Mouse (Mus musculus): ENCODE data around the gene Ezr.

Ezr gene

DNA sequence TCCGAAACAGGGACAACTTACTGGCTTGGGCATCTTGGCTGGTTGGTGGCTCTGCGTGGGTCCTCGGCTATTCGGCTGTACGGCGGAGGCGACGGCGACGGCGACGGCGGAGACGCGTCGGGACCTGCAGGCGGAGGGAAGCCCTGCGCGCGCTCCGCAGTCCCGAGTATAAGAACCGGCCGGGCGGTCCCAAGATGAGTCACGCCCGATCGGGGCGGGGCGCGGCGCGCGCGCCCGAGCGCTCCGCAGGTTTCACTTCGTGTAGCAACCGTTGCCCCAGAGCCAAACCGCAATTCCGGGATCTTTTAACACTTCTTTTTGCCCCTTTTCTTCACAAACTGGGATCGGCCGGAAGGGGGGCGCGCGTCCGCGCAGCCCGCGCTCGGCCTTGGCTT is at the start of gene Ezr:
Gene Ezr (minus strand): TSS at position 174 of the 395 bp plus-strand sequence.
- peak; percentile 88 for DNase-seq (ENCODE audit: low read depth, low spot score)

DNA sequence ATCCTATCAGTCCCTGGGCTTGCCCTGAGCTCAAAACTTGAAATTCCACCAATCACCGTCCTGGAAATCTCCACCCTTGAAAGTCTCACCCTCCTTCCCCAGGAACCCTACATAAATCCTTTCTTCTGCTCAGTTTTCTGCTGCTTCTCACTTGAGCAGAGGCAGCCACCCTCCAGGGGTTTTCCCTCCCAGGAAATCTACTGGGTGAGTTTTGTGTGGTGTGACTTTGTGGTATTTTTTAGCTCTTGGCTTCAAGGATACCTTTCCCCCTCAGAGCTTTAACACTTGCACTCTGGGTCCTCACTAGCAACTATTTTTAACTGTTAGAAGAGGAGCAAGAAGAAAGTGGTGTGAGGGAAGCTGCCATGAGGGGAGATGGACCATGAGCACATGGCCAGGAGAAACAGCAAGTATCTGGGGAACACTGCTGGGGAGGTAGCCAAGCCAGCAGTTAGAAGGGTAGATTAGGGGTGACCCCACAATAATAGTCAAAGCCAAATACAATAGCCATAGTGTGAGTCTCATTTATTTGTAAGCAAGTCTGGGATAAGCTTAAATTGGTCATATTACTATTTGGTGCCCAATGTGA is 47.5 kb upstream of the Ezr start:
- DNase-seq (ENCODE audit: low read depth, low spot score) = no peak

DNA sequence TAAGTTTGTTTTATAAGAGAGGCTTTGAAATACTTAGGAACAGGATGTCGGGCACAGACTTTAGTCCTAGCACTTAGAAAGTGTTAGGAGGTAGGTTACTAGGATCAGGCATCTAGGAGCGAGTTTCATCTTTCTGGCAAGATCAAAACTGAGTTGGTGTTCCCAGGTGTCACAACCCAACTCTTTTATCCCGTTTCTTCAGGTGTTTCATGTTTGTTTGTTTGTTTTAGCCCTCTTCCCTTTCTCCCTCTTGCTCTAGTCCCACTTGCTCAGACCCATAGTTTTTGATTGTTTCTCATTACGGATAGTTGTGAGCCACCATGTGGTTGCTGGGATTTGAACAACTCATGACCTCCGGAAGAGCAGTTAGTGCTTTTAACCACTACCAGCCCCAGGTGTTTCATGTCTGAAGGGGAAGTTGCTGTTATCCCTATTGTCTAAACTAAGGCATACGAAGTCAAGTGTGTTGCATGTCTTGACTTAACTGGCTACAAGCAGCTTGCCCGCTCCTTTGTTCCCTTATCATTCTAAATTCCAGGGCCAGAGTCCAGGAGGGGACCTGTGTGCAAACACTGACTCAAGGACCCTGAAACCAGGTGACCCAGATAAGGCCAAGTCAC is 46.1 kb upstream of the Ezr start:
- DNase-seq (ENCODE audit: low read depth, low spot score) = no peak

DNA sequence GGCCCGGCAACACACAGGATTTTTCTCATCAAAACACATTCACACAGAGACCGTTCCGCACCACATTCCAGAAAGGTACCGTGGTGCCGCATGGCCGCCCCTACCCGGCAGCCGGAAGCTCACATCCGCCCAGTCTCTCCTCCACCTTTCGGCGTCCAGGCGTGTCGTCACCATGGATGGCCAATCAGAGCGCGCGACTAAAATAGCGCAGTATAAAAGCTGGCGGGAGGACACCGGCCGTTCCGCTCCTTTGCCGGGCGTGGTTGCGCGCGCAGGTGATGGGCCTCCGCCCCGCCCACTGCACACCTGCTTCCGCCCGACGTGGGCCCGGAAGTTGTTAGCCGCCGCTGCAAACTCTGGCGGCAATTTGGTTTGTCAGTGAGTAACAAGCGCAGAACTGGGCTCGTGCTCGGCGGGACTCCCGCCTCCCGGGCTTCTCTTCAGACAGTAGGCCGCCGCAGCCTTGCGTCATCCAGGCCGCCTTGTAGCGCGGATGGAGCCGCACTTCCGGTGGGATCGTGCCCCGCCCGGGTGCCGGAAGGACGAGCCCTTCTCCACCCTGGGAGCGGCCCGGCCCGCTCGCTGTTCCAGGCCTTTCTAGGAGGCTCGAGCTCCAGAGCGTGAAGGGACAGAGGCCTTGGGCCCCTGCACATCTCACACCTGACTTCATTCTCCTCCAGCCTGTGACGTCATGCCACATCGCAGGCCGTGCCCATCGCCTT is 45.3 kb upstream of the Ezr start:
- peak; percentile 97 for DNase-seq (ENCODE audit: low read depth, low spot score)

DNA sequence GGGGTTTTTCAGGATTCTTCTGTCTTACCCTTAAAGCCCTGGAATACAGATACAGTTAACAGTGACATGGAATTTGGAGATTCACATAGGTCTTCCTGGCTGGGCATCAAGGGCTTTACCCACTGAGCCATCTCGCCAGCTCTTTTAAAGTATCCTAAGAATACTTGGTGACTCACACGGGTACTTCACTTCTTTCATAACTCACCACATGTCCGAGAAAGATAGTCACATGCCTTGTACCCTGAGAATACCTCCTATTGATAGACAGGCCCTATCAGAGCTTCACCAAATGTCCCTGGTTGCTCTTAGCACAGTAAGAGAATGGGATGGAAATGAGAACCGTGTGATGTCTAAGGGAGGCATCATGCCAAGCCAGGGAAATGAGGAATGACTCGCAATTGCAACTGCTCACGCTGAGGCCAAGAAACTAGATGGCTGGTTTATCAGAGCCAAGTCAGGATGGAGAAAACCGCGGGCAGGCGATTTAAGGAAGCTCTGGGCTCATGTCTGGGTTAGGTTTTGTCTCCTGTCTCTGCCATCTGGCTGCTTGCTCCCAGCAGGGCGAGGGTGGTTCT is 44.7 kb upstream of the Ezr start:
- DNase-seq (ENCODE audit: low read depth, low spot score) = no peak

DNA sequence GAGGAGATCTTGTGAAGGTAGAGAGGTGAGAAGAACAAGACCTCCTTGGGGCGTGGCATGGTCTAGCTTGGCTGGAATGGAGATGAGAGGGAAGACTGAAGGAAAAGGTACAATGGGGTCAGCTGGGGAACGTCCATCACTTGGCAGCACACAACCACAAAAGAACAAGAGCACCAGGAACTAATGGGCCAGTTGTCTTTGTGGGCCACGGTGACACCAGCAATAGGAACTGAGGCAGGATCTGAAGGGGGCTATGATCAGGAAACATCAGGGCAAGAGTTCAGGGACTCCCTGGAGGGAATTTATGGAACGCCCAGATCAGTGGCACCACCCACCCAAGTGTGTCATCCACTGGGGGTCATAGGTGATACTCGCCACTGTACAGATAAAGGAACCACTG is 34.2 kb upstream of the Ezr start:
- DNase-seq (ENCODE audit: low read depth, low spot score) = no peak

DNA sequence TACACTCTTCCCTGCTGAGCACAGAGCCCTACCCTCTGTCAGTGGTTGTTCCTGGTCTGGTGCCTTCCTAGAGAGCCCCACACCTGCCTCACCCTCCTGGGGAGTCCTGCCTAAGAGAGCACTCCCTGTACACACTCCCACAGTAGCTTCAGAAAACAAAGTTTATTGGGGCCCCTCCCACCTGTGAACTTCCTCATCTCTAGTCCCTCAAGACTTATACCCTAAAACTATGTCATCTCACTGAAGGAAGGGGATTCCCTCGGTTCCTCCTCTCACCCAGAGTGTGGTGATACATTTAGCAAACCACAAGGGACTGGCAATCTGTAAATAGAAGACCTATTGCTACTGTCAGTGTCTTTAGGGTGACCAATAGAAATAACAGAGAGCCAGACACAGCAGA is 33.6 kb upstream of the Ezr start:
- no peak for DNase-seq (ENCODE audit: low read depth, low spot score)

DNA sequence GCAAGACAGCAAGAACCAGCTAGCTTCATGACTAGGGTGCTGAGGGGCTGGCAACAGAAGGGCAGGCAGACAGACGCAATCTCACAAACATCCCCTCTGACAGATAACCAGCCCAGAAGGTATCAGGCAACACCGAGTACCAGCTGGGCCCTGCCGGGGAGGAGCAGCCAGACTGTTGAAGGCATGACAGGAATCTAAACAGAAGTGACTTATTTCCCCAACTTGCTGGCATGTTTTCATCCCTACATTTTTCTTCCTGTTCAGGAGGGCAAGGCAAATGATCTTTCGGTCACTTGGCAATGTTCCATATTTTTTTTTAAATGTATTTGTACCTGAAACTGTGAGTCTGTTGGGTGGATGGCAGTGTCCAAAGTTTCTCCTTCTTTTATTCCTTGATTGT is 32.1 kb upstream of the Ezr start:
- DNase-seq (ENCODE audit: low read depth, low spot score) = no peak

DNA sequence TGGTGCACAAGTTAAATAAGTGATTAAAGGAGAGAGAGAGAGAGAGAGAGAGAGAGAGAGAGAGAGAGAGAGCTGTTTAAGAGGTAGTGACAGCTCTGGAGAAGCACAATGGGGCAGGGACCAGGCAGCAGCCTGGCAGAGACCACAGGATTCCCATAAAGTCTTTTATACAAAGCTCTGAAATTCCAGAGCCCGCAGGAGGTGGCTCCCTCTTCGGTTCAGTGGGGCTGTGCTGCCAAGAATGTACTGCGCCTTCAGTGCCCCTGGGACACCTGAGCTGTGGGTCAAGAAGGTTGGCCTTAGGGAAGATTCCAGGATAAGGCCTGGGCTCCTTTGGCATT is 30.2 kb upstream of the Ezr start:
- peak; percentile 50 for DNase-seq (ENCODE audit: low read depth, low spot score)

DNA sequence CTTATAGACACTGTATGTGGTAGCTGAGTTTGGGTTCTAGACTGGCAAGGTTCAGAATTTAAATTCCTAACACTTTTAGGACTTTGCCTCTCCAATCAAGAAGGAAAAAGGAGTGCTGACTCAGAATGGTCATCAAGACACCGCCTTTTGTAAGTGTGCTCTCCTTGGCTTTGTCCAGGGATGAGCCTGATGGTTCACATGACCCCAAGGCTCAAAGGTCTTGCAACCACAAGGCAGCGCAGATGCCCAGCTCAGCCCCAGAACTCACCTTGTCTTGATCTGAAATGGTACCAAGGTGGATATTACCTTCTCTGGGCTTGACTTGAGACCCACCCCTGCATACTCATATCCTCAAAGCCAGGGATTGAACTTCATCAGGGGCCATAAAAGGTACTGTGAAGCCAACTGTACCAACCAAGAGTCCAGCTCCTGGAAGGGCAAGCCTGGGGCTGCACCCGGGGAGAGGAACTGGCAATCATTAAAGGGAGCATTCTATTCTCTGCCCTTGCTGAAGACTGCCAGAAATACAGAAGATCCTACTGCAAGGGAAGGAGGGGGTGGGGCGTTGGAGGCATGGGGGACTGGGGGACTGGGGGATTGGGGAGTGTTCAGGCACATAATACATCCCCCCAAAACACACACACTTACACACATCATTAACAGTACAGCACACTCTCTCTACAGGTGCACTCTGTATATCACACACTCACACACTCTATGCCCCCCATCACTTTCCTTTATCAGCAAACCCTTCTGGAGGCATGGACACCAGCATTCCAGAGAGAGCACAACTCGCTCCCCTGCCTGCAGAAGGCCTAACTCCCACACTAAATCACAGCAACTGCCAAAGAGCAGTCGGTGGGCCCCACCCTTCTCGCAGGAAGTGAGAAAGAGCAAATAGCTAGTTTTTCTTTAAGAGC is 29.6 kb upstream of the Ezr start:
- peak; percentile 64 for DNase-seq (ENCODE audit: low read depth, low spot score)

DNA sequence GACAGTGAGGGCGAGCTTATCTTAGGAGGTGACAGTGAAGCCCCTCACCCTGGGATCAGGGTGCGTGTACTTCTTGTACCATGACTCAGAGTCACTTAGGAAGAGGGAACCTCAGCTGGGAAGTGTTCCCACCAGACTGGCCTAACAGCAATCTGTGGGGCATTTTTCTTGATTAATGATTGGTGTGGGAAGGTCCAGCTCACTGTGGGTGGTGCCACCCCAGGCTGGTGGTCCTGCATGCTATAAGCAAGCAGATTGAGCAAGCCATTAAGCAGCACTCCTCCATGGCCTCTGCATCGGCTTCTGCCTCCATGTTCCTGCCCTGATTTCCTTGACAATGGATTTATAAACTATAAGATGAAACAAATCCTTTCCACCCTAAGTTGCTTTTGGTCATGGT is 26.7 kb upstream of the Ezr start:
- DNase-seq (ENCODE audit: low read depth, low spot score) = no peak

DNA sequence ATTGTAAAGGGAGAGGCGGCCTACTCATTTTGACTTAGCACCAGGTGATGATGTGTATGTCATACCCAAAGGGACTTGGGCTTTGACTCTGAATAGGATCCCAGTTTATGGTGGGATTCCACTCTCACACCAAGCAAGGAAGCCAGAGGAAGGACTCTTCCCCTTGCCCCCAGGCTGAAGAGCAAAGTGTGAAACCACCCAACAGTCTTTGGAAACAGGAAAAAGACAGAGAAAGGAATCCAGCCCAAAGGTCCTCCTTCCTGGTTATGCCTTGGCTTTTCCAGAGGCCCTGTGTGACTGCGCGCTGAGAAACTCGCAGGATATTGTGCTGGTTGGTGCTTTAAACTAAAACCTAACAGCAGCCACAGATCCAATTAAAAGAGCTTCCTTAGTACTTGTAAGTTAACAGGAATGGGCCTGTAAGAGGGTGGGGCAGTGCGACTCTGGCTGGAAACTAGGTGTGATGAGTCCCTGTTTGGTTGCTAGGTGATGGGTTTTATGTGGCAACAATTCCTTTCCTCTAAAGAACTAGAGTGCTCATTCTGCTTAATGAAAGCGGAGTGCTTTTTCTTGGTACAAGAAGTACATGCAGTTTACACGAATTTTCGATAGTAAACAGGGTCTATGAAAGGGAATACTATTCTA is 26.1 kb upstream of the Ezr start:
- no peak for DNase-seq (ENCODE audit: low read depth, low spot score)

DNA sequence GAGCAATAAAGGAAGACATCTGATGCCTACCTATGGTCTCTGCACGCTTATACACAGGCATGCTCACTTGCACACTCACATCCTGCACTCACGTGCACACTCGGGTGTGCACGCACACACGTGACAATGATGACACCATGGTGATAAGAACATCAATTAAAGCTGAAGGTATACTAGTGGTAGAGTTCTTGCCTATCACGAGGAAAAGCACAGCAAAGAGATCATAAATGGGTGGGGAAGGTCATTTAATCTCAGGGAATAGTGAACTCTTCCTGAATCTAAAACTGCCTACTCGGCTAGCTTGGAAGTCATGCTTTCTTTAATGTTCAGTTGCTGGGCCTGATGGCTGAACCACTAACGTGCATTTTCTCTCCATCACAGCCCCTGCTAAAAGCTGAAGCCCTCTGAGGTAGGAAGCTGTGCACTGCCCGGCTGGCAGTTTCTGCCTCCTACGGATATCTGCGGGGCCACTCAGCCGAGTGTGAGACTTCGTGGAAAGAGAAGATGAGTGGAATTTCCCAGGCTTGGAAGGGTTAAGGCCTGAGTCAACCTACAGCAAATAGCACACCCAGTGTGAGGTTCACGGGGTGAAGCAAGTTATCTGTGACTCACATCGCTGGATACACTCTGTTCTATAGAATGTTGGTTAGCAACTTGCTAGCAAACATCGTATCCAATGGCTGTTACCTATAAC is 25.4 kb upstream of the Ezr start:
- DNase-seq (ENCODE audit: low read depth, low spot score) = no peak

DNA sequence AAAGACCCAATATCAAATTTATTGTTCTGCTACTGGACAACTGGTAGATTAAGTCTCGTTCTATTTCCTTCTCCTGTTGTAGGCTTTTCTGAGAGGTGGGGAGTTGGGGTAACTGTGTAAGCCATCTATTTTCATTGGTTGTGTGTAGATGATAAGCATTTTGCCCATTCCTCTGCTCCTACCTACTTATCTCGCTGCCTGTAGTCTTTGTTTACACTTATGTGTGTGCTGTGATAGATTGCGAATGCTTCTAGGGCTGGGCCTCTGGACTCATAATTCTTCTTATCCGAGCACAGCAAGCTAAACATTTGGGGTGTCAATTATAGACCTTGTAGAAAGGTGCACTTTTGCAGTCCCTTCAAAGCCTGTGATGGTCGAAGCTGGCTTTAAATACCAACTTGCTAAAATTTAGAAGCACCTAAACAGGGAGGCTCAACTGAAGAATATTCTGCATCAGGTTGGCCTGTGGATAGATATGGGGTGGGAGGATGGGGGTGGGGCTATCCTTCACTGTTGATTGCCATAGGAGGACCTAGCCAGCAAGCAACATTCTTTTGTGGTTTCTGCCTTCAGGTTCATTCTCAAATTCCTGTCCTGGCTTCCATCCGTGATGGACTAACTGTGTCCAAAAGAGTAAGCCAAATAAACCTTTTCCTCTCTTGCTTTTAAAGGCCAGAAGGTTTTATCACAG is 22.4 kb upstream of the Ezr start:
- DNase-seq (ENCODE audit: low read depth, low spot score) = no peak

DNA sequence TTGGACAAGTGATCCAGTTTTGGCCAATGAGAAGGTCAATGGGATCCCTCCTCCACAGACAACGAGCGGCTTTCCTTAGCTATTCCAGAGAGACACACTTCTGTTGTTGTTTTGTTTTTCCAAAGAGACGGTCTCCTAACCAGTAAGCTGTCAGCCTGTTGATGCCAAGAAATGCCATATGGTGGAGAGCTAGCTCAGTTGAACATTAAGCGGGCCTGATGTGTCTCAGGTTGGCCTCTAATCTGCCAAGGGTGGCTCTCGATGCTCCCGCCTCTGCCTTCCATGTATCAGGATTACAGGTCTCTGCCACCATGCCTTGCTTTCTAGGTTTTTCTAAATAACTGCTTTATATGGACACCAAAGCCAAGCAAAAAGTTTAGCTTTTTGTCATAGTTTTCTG is 21.5 kb upstream of the Ezr start:
- DNase-seq (ENCODE audit: low read depth, low spot score) = no peak

DNA sequence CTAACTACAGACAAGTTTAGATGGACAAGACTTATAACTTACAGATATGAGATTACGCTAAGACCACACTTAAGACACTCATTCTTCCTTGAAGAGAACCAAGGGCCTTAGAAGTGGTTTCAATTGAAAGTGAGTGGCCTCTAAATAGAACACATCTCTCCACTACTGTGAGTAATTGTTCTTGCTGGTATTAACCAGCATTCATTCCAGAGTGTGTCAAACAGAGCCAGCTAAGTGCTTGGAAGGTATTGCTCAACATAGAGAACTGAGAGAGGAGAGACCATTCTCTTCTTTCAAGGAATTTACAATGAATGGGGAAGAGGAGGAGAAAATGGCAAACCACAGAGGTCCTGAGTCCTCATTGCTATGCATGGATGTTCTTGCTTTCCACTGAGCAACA is 21.0 kb upstream of the Ezr start:
- no peak for DNase-seq (ENCODE audit: low read depth, low spot score)

DNA sequence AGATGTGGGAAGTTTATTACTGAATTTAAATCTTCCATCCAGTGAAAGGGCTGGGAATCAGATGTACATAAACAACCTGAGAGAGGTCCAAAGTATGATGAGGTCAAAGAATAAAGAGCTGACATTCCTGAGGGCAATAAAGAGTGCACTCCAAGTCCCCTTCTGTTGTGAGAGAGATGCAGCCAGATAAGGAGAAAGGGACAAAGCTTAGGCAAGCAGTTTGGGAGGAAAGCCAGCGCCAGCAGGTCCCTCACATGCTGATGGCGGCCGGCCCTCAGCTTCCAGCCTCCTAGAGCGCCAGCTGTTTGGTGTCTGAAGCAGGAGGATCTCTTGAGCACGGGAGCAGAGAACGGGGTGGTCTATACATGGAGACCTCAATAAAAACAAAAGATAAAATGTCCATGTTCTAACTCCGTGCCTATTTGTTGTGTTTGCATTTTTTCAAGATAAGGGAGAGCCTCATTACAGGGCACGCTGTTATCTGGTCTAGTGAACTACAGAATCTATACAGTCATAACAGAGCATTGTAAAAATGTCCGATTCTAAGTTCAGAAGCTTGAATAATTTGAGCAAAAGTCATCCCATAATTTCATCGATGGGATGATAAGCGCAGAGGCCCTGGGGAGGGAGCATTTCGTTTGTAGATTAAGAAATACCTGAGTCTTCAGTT is 15.9 kb upstream of the Ezr start:
- no peak for DNase-seq (ENCODE audit: low read depth, low spot score)

DNA sequence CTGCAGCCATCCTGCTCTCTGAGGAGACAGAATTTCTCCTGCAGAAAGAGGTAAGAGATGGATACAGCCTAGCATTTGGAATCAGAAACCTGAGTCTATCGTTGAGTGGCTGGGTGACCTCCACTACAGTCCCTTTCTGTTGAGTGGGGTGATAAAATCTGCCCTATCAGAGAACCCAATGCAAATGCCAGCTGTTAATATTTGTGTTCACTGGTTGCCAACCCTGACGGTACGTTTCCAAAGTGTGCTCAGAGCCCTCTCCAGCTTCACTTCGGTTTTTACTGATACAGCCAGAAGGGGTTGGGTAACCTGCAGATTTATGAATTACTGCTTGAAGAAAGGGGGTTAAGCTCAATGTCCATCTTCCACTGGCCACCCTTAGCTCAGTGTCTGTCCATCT is 14.9 kb upstream of the Ezr start:
- DNase-seq (ENCODE audit: low read depth, low spot score) = no peak

DNA sequence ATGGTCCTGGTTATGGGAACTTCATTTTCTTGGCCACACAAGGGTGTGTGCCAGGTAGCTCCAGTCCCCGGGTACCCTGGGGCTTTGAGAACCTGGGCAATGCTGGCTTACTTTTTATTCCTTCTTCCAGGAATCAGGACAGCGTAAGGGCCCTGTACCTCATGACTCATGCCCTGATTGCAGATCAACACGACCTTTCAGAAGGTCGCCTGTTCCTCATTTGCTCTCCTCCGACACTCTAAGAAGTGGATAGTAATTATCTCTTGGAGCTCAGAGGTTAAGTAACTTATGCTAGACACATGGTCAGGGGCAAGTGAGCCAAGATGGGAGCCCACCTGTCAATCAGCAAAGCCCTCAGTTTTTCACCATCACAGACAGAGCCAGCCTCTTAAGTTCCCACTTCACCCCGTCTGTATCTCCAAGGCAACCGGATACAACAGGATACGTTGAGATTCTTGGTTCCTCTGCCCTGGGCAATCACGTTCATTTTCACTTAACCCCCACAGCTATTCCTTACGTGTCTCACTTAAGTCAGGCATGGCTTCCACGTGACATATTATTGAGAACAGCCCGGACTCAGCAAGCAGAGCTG is 11.7 kb upstream of the Ezr start:
- no peak for DNase-seq (ENCODE audit: low read depth, low spot score)

Measured in mesoderm, embryonic 11.5 days (tissue).